Mouse (Mus musculus) forebrain, embryonic 11.5 days (tissue): Measurements from ENCODE around the gene Gnat1. TPM values are rescaled to one million over a fixed set of nuclear protein-coding genes. Genes with fewer than 3 reads are reported as not detected.

ENCODE experiments used
- ATAC-seq: fragments of 200-750 bp; cut with Nextera tagmentation; replicated peaks from 2 replicates; pipeline ENCODE4 v1.8.0; 2017; ENCODE audit warnings: moderate TSS enrichment; ENCODE audit not compliant: low FRiP score
- DNase-seq: peaks from one replicate; pipeline ENCODE4 v3.0.0-alpha.2; 2017; ENCODE audit warnings: low spot score
- H3K27ac ChIP-seq: fragments of 300-500 bp; sonication (generic); 2 replicates; pipeline ENCODE4 v1.5.1; 2014; ENCODE audit warnings: low read depth, low read length
- H3K27me3 ChIP-seq: fragments of 300-500 bp; sonication (generic); 2 replicates; pipeline ENCODE4 v1.6.1; 2014; ENCODE audit warnings: mild to moderate bottlenecking, low read length, mixed read lengths; ENCODE audit not compliant: control insufficient read depth, insufficient read depth
- H3K36me3 ChIP-seq: fragments of 300-500 bp; sonication (generic); 2 replicates; pipeline ENCODE4 v1.6.1; 2014; ENCODE audit warnings: mild to moderate bottlenecking, low read length, moderate library complexity, mixed read lengths; ENCODE audit not compliant: control insufficient read depth, insufficient read depth
- H3K4me1 ChIP-seq: fragments of 300-500 bp; sonication (generic); replicated peaks from 2 replicates; pipeline ENCODE4 v1.6.1; 2014; ENCODE audit warnings: low read length, mixed read lengths; ENCODE audit not compliant: control insufficient read depth, insufficient read depth
- H3K4me2 ChIP-seq: fragments of 300-500 bp; sonication (generic); 2 replicates; pipeline ENCODE4 v1.6.1; 2014; ENCODE audit warnings: low read depth, mild to moderate bottlenecking, low read length, moderate library complexity, mixed read lengths; ENCODE audit not compliant: severe bottlenecking
- H3K4me3 ChIP-seq: fragments of 300-500 bp; sonication (generic); 2 replicates; pipeline ENCODE4 v1.5.1; 2014; ENCODE audit warnings: low read depth, low read length
- H3K9ac ChIP-seq: fragments of 300-500 bp; sonication (generic); 2 replicates; pipeline ENCODE4 v1.6.1; 2014; ENCODE audit warnings: low read length
- H3K9me3 ChIP-seq: fragments of 300-500 bp; sonication (generic); 2 replicates; pipeline ENCODE4 v1.6.1; 2016; ENCODE audit warnings: low read length, mixed read lengths; ENCODE audit not compliant: control insufficient read depth
- WGBS: fragments of 180-500 bp; shearing (Covaris S2); extraction: QIAGEN DNeasy Blood & Tissue Kit; methylation state at CpG from one replicate; pipeline ENCODE4 v1.1.7; 2014; 5-methylcytosine and 5-hydroxymethylcytosine counted together
- polyA plus RNA-seq: library from polyadenylated mRNA; unstranded; fragments of >200 nt; fragmentation: Nextera tagmentation; extraction: Ambion mirVana; gene quantifications from 2 replicates; pipeline ENCODE4 v1.2.1, GENCODE M21; 2014

The Gnat1 gene
- polyA plus RNA-seq, 1 experiment from 2014 or later = 2.6 TPM

GRCm38 (mm10) chr9:107632478-107632877 lies 47.0 kb downstream of the Gnat1 start:
- peaks cover 65% of the 10 kb centered on the region for H3K4me1 ChIP-seq
- H3K36me3 ChIP-seq = no peaks in the 10 kb centered on the region; the same call in 1 of the 2 replicates
- H3K27ac ChIP-seq = peak overlapping the region; percentile 87
- DNase-seq (no peak), ATAC-seq (no peak)
- H3K9ac ChIP-seq = peak overlapping the region; percentile 97
- 44% methylated on average over 6 of the region's 6 CpGs for WGBS
- H3K4me3 ChIP-seq = peak overlapping the region; percentile 89
- H3K9me3 ChIP-seq = no peaks in the 10 kb centered on the region
- H3K27me3 ChIP-seq = no peaks in the 10 kb centered on the region
- H3K4me2 ChIP-seq = peak overlapping the region; percentile 100

GRCm38 (mm10) chr9:107631861-107632260 lies 47.7 kb downstream of the Gnat1 start:
- no peak for DNase-seq
- peak overlapping the region; percentile 100 for H3K4me2 ChIP-seq
- H3K9me3 ChIP-seq = no peaks in the 10 kb centered on the region
- 66% methylated on average over 8 of the region's 8 CpGs for WGBS
- ATAC-seq = no peak
- H3K9ac ChIP-seq = peak overlapping the region; percentile 97
- H3K4me1 ChIP-seq = peaks cover 66% of the 10 kb centered on the region
- peak overlapping the region; percentile 89 for H3K4me3 ChIP-seq
- no peaks in the 10 kb centered on the region for H3K27me3 ChIP-seq
- peak overlapping the region; percentile 100 for H3K27ac ChIP-seq
- no peaks in the 10 kb centered on the region; the same call in 1 of the 2 replicates for H3K36me3 ChIP-seq

- no peak for DNase-seq
- no peaks in the 10 kb centered on the region; the same call in 1 of the 2 replicates for H3K36me3 ChIP-seq
- H3K9me3 ChIP-seq = no peaks in the 10 kb centered on the region
- peaks cover 68% of the 10 kb centered on the region for H3K4me1 ChIP-seq
- 29% methylated on average over 9 of the region's 9 CpGs for WGBS
- H3K4me2 ChIP-seq = peak overlapping the region; percentile 100
- no peaks in the 10 kb centered on the region for H3K27me3 ChIP-seq
- peak overlapping the region; percentile 97; the same call in 1 of the 2 replicates for H3K9ac ChIP-seq
- peak overlapping the region; percentile 100 for H3K27ac ChIP-seq
- no peak for ATAC-seq
- peak overlapping the region; percentile 89 for H3K4me3 ChIP-seq
These were observed 48.1 kb downstream of the Gnat1 start for GRCm38 (mm10) chr9:107631311-107631826.

- peak overlapping the region; percentile 100 for H3K27ac ChIP-seq
- peak; percentile 57 for ATAC-seq
- peak overlapping the region; percentile 73 for H3K9ac ChIP-seq
- peak overlapping the region; percentile 55 for H3K4me2 ChIP-seq
- H3K27me3 ChIP-seq = no peaks in the 10 kb centered on the region
- peaks cover 72% of the 10 kb centered on the region for H3K4me1 ChIP-seq
- H3K9me3 ChIP-seq = no peaks in the 10 kb centered on the region
- DNase-seq = peak; percentile 91
- H3K36me3 ChIP-seq = no peaks in the 10 kb centered on the region; the same call in 1 of the 2 replicates
- H3K4me3 ChIP-seq = peak overlapping the region; percentile 27; the same call in 1 of the 2 replicates
- WGBS = 4% methylated on average over 4 of the region's 4 CpGs
These were observed 48.9 kb downstream of the Gnat1 start for GRCm38 (mm10) chr9:107630576-107630975.

DNA sequence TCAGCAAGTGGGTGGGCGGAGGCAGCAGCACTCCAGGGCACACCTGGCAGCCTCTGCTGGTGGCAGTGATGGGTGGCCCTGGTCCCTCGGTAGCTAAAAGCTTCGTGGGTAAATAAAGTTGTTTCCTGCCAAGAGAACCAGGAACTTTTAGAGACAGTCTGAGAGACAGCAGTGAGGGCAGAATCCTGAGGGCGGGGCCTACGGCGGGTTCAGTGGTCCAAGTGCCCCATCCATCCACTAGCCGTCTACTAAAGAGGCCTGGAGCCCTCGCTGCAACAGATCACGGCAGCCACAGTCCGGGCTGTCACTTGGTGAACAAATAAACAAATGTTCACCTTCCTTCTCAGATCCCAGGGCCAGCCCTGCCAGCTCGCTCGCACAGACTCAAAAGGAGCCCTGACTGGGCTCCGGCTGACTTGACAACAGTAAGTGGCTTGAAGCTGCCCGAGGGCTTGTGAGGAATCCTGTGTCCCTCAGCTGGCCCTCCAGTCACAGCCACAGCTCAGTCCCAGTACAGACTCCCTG lies 49.5 kb downstream of the Gnat1 start:
- Histone ChIP-seq H3K27me3 (no peaks in the 10 kb centered on the region), H3K4me3 (peak overlapping the region; percentile 27), H3K9me3 (no peaks in the 10 kb centered on the region), H3K27ac (peak overlapping the region; percentile 100), H3K9ac (peak overlapping the region; percentile 73), H3K36me3 (no peaks in the 10 kb centered on the region; the same call in 1 of the 2 replicates), H3K4me1 (peaks cover 73% of the 10 kb centered on the region), H3K4me2 (peak overlapping the region; percentile 55)
- DNase-seq (peak; percentile 76), ATAC-seq (no peak)
- 4% methylated on average over 14 of the region's 14 CpGs for WGBS

DNA sequence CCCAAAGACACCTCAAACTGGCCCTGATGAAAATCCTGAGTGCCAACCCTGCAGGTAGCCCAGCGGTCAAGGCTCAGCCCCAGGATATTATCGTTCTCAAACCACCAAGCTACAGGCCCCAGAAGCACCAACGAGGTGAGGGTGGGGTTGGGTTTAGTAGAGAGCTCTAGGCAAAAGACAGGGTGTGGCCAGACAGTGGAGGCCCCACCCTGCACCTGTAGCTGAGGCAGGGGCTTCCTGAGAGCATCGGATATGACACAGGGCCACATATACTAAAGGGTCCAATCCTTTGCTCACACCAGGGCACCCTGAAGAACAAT lies 50.1 kb downstream of the Gnat1 start:
- no peak for ATAC-seq
- Histone ChIP-seq H3K27me3 (no peaks in the 10 kb centered on the region), H3K9ac (peak overlapping the region; percentile 73), H3K27ac (peak overlapping the region; percentile 100), H3K4me1 (peaks cover 79% of the 10 kb centered on the region), H3K36me3 (no peaks in the 10 kb centered on the region; the same call in 1 of the 2 replicates), H3K4me2 (peak overlapping the region; percentile 55), H3K4me3 (0 out of 2 replicates have a peak overlapping the region, but pooled peaks have one; percentile 27), H3K9me3 (no peaks in the 10 kb centered on the region)
- WGBS = 16% methylated on average over 4 of the region's 4 CpGs
- no peak for DNase-seq

DNA sequence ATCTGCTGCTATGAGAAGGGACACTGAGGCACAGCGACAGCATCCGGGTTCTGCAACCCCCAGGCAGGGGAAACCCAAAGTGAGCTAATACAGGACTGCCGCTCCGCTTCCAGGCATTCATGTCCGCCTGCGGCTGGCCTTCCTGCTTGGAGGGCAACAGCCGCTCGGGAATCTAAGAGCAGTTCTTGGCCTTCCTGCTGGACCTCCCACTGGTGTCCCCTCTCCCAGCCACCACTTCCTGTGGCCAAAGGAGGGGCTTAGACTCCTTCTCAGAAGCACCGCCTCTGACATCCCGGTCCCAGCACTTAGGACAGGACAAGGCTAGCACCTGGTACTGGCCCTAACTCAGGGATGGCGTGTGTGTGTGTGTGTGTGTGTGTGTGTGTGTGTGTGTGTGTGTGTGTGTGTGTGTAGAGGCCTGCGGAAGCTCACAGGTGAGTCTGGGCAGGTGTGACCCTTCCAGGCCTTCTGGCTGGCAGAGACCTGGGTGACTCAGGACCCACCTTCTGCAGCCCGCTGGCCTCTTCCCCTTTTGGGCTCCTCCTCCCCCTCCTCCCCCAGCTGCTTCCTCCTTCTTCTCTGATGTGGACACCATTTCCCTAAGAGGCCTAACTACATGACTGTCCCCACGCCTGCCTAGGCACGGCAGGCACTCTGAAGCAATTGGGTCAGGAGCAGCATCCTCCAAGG lies 50.6 kb downstream of the Gnat1 start:
- peak overlapping the region; percentile 55 for H3K4me2 ChIP-seq
- H3K9me3 ChIP-seq = no peaks in the 10 kb centered on the region
- H3K36me3 ChIP-seq = no peaks in the 10 kb centered on the region; the same call in 1 of the 2 replicates
- peak overlapping the region; percentile 100 for H3K27ac ChIP-seq
- peaks cover 79% of the 10 kb centered on the region for H3K4me1 ChIP-seq
- DNase-seq (no peak), ATAC-seq (no peak)
- H3K4me3 ChIP-seq = no peak overlapping the region
- 34% methylated on average over 14 of the region's 15 CpGs for WGBS
- H3K27me3 ChIP-seq = no peaks in the 10 kb centered on the region
- peak overlapping the region; percentile 73 for H3K9ac ChIP-seq

DNA sequence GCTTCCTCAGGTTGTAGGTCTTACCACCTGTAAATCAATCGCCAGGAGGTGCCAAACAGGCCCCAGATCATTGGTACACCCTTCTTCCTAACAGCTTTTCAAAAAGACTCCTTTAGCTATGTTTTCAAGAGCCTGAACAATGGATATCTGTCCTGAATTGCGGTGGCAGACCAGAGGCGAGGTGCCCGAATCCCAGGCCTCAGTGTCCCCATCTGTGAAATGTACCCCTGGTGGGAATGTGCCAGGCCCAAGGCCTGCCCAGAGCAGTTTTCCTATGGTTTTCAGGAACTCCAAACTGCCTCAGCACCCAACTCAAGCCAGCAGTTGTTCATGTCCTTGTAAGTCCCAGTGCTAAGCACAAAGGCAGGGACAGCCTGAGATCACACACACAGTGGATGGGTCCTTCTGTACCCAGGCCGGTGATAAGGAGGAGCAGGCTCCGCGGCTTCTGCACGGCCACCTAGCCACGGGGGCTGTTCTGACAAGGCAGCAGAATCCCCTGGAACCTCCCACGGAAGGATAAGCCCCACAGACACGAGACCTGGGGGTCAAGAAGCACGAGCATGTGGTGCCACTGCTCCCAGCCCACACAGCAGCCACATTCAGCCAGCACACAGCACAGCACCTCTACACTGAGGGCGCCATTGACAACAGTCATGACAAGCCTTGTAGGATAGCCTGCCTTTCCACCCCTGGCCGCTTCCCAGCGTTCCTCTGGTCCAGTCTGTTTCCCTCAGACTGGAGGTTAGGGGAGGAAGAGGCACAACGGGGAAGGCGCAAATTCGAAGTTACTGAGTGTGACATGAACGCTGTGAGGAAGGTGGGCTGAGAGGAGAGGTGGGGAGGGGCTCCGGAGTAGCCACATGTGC lies 51.9 kb downstream of the Gnat1 start:
- DNase-seq (peak; percentile 69), ATAC-seq (no peak)
- Histone ChIP-seq H3K27ac (peak overlapping the region; percentile 100), H3K36me3 (no peaks in the 10 kb centered on the region; the same call in 1 of the 2 replicates), H3K9ac (peak overlapping the region; percentile 63), H3K4me2 (peak overlapping the region; percentile 43), H3K27me3 (no peaks in the 10 kb centered on the region), H3K4me3 (peak overlapping the region; percentile 16), H3K4me1 (peaks cover 72% of the 10 kb centered on the region), H3K9me3 (no peaks in the 10 kb centered on the region)
- WGBS = 16% methylated on average over 20 of the region's 20 CpGs
